Comparison of ENCODE assay signal across 23 mouse cellular contexts in the genomic region with DNA sequence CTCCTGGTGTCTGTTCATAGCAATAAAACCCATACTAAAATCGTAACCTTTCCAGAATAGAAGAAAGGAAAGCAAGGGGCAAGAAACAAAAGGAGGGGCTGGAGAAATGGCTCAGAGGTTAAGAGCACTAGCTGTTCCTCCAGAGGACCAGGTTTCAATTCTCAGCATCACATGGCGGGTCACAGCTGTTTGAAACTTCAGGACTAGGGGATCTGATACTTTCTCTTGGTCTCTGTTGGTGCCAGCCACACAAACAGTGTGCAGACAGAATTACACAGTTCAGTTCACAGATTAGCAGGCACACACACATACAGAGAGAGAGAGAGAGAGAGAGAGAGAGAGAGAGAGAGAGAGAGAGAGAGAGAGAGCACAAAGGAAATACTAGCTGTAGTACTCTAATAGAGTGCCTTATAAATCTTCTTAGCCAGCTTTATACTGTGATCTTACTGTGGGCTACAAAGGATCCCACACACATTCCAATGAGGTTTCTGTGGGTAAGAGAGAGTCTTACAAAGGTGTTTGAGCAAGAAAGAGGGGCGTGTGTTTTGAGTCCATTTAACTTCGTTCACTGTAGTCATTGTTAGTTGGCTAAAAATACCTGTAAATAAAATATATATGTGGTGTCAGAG.
"Had no signal": no experiment of that assay in that cellular context is flagged by ENCODE, and none has a peak within 500 bp of the region (broad histone marks: within the 10 kb centered on the region; RNA-seq: fewer than 3 reads in every experiment).

No protein-coding gene starts in this region.

- H3K4me1 ChIP-seq: liver, embryonic 12.5 days; liver, embryonic 15.5 days; lung, embryonic 15.5 days; megakaryocyte, embryonic 14.5 days; neural tube, embryonic 12.5 days had no signal

- H3K36me3 ChIP-seq: limb, embryonic 10.5 days; limb, embryonic 13.5 days; liver, embryonic 12.5 days; liver, embryonic 15.5 days; lung, embryonic 15.5 days; neural tube, embryonic 12.5 days; neural tube, embryonic 15.5 days had no signal

- H3K9me3 ChIP-seq: limb, embryonic 10.5 days; liver, embryonic 12.5 days; liver, embryonic 15.5 days; lung, embryonic 15.5 days; neural tube, embryonic 12.5 days; neural tube, embryonic 15.5 days had no signal

- H3K4me2 ChIP-seq: limb, embryonic 13.5 days; liver, embryonic 12.5 days; liver, embryonic 15.5 days; lung, embryonic 15.5 days; midbrain, embryonic 11.5 days; neural tube, embryonic 12.5 days; neural tube, embryonic 15.5 days had no signal

- H3K27ac ChIP-seq: limb, embryonic 10.5 days; limb, embryonic 13.5 days; liver, embryonic 12.5 days; liver, embryonic 15.5 days; lung, embryonic 15.5 days; neural tube, embryonic 12.5 days; neural tube, embryonic 15.5 days had no signal

- ATAC-seq: intestine, postnatal 0 days; liver, embryonic 12.5 days had no signal

- H3K27me3 ChIP-seq: limb, embryonic 13.5 days; liver, embryonic 12.5 days; liver, embryonic 15.5 days; megakaryocyte, embryonic 14.5 days; neural tube, embryonic 12.5 days; neural tube, embryonic 15.5 days had no signal

- H3K4me3 ChIP-seq: limb, embryonic 10.5 days; limb, embryonic 13.5 days; liver, embryonic 12.5 days; liver, embryonic 15.5 days; lung, embryonic 15.5 days; megakaryocyte, embryonic 14.5 days; neural tube, embryonic 12.5 days; neural tube, embryonic 15.5 days had no signal

- DNase-seq: kidney, adult 2 months; kidney, postnatal 4 days; liver; lung, adult 18-20 months; lung, postnatal 10 days; lung, postnatal 36 days; midbrain, embryonic 14.5 days; right cerebral cortex, adult 18-20 months; right cerebral cortex, postnatal 14 days; right cerebral cortex, postnatal 4 days; spleen, adult 18-20 months; thymus, adult 18-20 months; thymus, postnatal 36 days had no signal

- H3K9ac ChIP-seq: limb, embryonic 13.5 days; liver, embryonic 12.5 days; liver, embryonic 15.5 days; lung, embryonic 15.5 days; neural tube, embryonic 12.5 days; neural tube, embryonic 15.5 days had no signal
